Mouse (Mus musculus) embryonic stem cell, embryonic (primary cell): ENCODE data around the gene Shtn1.

Source experiments
- CTCF ChIA-PET, 4 experiments: fragments of 300-600 bp in 2 of 4; fragments of 350-600 bp in 2 of 4; sonication (Branson Sonifier 250); formaldehyde crosslinking; loops; one replicate each; lab custom pipeline; 2022; ENCODE audit warnings: inconsistent platforms in 2 of 4; lab: Charles Lee
- POLR2A ChIA-PET, 4 experiments: fragments of 300-600 bp in 2 of 4; fragments of 350-600 bp in 2 of 4; sonication (Branson Sonifier 250); formaldehyde crosslinking; loops; one replicate each; lab custom pipeline; 2022; ENCODE audit warnings: antibody characterized with exemption in 4 of 4, inconsistent platforms in 1 of 4; lab: Charles Lee

Gene Shtn1

GRCm38 (mm10) chr19:59057366-59057765, 18.5 kb downstream of the Shtn1 start:
- CTCF ChIA-PET: no interaction called here
- POLR2A ChIA-PET: interaction anchor here in 1 of 4 experiments (0.6 to 0.8 kb wide), 2 partner anchors 13 to 250 kb away, joined by 3 read pairs; no protein-coding TSS in a partner anchor

- ChIA-PET CTCF (no interaction called here), POLR2A (no interaction called here)
Observed at GRCm38 (mm10) chr19:59054632-59054951, 21.3 kb downstream of the Shtn1 start.

GRCm38 (mm10) chr19:59053931-59054631, 21.8 kb downstream of the Shtn1 start:
- CTCF ChIA-PET: interaction anchor here in 2 of 4 experiments (0.6 to 1.3 kb wide), 2 partner anchors 86 to 185 kb away, joined by 3 to 4 read pairs; no protein-coding TSS in a partner anchor
- POLR2A ChIA-PET: no interaction called here

- CTCF ChIA-PET: interaction anchor here in 2 of 4 experiments (0.6 to 1.3 kb wide), 2 partner anchors 16 to 186 kb away, joined by 3 read pairs; no protein-coding TSS in a partner anchor
Observed at GRCm38 (mm10) chr19:59052783-59053490, 23.0 kb downstream of the Shtn1 start.

GRCm38 (mm10) chr19:59052053-59052452, 23.8 kb downstream of the Shtn1 start:
- CTCF ChIA-PET: no interaction called here
- POLR2A ChIA-PET: interaction anchor here in 1 of 4 experiments (1.6 kb wide), 1 partner anchor 11 kb away, joined by 3 read pairs; no protein-coding TSS in a partner anchor

More at GRCm38 (mm10) chr19:59052783-59053490, 23.0 kb downstream of the Shtn1 start:
- POLR2A ChIA-PET: interaction anchor here in 1 of 4 experiments (1.6 kb wide), 1 partner anchor 10 kb away, joined by 3 read pairs; no protein-coding TSS in a partner anchor

- CTCF ChIA-PET: no interaction called here
- POLR2A ChIA-PET: interaction anchor here in 1 of 4 experiments (1.6 kb wide), 1 partner anchor 12 kb away, joined by 3 read pairs; no protein-coding TSS in a partner anchor
Observed at GRCm38 (mm10) chr19:59051622-59052021, 24.3 kb downstream of the Shtn1 start.

- ChIA-PET POLR2A (no interaction called here), CTCF (no interaction called here)
Observed at GRCm38 (mm10) chr19:59048852-59049251, 27.0 kb downstream of the Shtn1 start.

- ChIA-PET CTCF (no interaction called here), POLR2A (interaction anchor here in 2 of 4 experiments (0.7 to 1.0 kb wide), 2 partner anchors 14 to 684 kb away, joined by 3 read pairs; no protein-coding TSS in a partner anchor)
Observed at GRCm38 (mm10) chr19:59047511-59047910, 28.4 kb downstream of the Shtn1 start.

GRCm38 (mm10) chr19:59041086-59041485, 34.8 kb downstream of the Shtn1 start:
- CTCF ChIA-PET: no interaction called here

GRCm38 (mm10) chr19:59038793-59039192, 37.1 kb downstream of the Shtn1 start:
- CTCF ChIA-PET: no interaction called here
- POLR2A ChIA-PET: interaction anchor here in 1 of 4 experiments (0.6 kb wide), 1 partner anchor 86 kb away, joined by 3 read pairs; no protein-coding TSS in a partner anchor

More at GRCm38 (mm10) chr19:59041086-59041485, 34.8 kb downstream of the Shtn1 start:
- POLR2A ChIA-PET: no interaction called here

GRCm38 (mm10) chr19:59036811-59037210, 39.1 kb downstream of the Shtn1 start:
- ChIA-PET POLR2A (no interaction called here), CTCF (no interaction called here)

- CTCF ChIA-PET: no interaction called here
- POLR2A ChIA-PET: interaction anchor here in 1 of 4 experiments (1.3 to 1.4 kb wide), 2 partner anchors 14 to 123 kb away, joined by 3 read pairs; no protein-coding TSS in a partner anchor
Observed at GRCm38 (mm10) chr19:59033241-59033640, 42.7 kb downstream of the Shtn1 start.

- ChIA-PET CTCF (no interaction called here), POLR2A (no interaction called here)
Observed at GRCm38 (mm10) chr19:59030221-59030620, 45.7 kb downstream of the Shtn1 start.

- ChIA-PET POLR2A (no interaction called here), CTCF (interaction anchor here in 1 of 4 experiments (0.6 kb wide), 1 partner anchor 1844 kb away, joined by 4 read pairs; no protein-coding TSS in a partner anchor)
Observed at GRCm38 (mm10) chr19:59029011-59029410, 46.9 kb downstream of the Shtn1 start.

- ChIA-PET CTCF (no interaction called here), POLR2A (no interaction called here)
Observed at GRCm38 (mm10) chr19:59028130-59028529, 47.8 kb downstream of the Shtn1 start.

- ChIA-PET CTCF (no interaction called here), POLR2A (no interaction called here)
Observed at GRCm38 (mm10) chr19:59023876-59024275, 52.0 kb downstream of the Shtn1 start.

- ChIA-PET POLR2A (no interaction called here), CTCF (no interaction called here)
Observed at GRCm38 (mm10) chr19:59021644-59022043, 54.3 kb downstream of the Shtn1 start.

- CTCF ChIA-PET: interaction anchor here in 1 of 4 experiments (1.0 kb wide), 1 partner anchor 187 kb away, joined by 6 read pairs; no protein-coding TSS in a partner anchor
- POLR2A ChIA-PET: interaction anchor here in 1 of 4 experiments (0.6 kb wide), 1 partner anchor 13 kb away, joined by 5 read pairs; no protein-coding TSS in a partner anchor
Observed at GRCm38 (mm10) chr19:59010802-59011201, 65.1 kb downstream of the Shtn1 start.
